Mouse (Mus musculus) midbrain, embryonic 16.5 days (tissue): ENCODE measurements around the gene Ttc30a1. TPM values are rescaled to one million over a fixed set of nuclear protein-coding genes. Genes with fewer than 3 reads are reported as not detected.
"Not testable (repeated sequence)": the region's sequence is repeated elsewhere in the genome, so short reads cannot be mapped to it uniquely, and the experiment has no call there.

Experiments used
- ATAC-seq: fragments of 200-750 bp; cut with Nextera tagmentation; 2 replicates; pipeline ENCODE4 v1.8.0; 2017; ENCODE audit warnings: moderate TSS enrichment
- H3K27ac ChIP-seq: fragments of 300-500 bp; sonication (generic); 2 replicates; pipeline ENCODE4 v1.5.1; 2014; ENCODE audit warnings: mild to moderate bottlenecking, low read length, mixed read lengths
- H3K27me3 ChIP-seq: fragments of 300-500 bp; sonication (generic); 2 replicates; pipeline ENCODE4 v1.6.1; 2014; ENCODE audit warnings: low read depth, low read length, mixed read lengths; ENCODE audit not compliant: control insufficient read depth, insufficient read depth
- H3K36me3 ChIP-seq: fragments of 300-500 bp; sonication (generic); 2 replicates; pipeline ENCODE4 v1.6.1; 2014; ENCODE audit warnings: mild to moderate bottlenecking, low read length, moderate library complexity, mixed read lengths; ENCODE audit not compliant: control insufficient read depth, insufficient read depth
- H3K4me1 ChIP-seq: fragments of 300-500 bp; sonication (generic); 2 replicates; pipeline ENCODE4 v1.6.1; 2014; ENCODE audit warnings: mild to moderate bottlenecking, low read length, mixed read lengths; ENCODE audit not compliant: control insufficient read depth, insufficient read depth
- H3K4me2 ChIP-seq: fragments of 300-500 bp; sonication (generic); 2 replicates; pipeline ENCODE4 v1.6.1; 2014; ENCODE audit warnings: mild to moderate bottlenecking, low read length, mixed read lengths
- H3K4me3 ChIP-seq: fragments of 300-500 bp; sonication (generic); 2 replicates; pipeline ENCODE4 v1.5.1; 2014; ENCODE audit warnings: low read depth, mild to moderate bottlenecking, low read length, moderate library complexity, mixed read lengths
- H3K9ac ChIP-seq: fragments of 300-500 bp; sonication (generic); 2 replicates; pipeline ENCODE4 v1.6.1; 2014; ENCODE audit warnings: low read depth, low read length, mixed read lengths
- H3K9me3 ChIP-seq: fragments of 300-500 bp; sonication (generic); replicated peaks from 2 replicates; pipeline ENCODE4 v1.6.1; 2014; ENCODE audit warnings: mild to moderate bottlenecking, low read length, mixed read lengths; ENCODE audit not compliant: control insufficient read depth, poor library complexity, severe bottlenecking
- WGBS: fragments of 180-500 bp; shearing (Covaris S2); extraction: QIAGEN DNeasy Blood & Tissue Kit; methylation state at CpG from one replicate; pipeline ENCODE4 v1.1.7; 2014; 5-methylcytosine and 5-hydroxymethylcytosine counted together
- polyA plus RNA-seq: library from polyadenylated mRNA; unstranded; fragments of >200 nt; fragmentation: Nextera tagmentation; extraction: Ambion mirVana; gene quantifications from 2 replicates; pipeline ENCODE4 v1.2.1, GENCODE M21; 2015

Gene Ttc30a1
- polyA plus RNA-seq, 1 experiment from 2014 or later = 10.2 TPM

- Histone ChIP-seq H3K9ac (peak overlapping the region; percentile 59), H3K27me3 (no peaks in the 10 kb centered on the region), H3K9me3 (no peaks in the 10 kb centered on the region), H3K36me3 (no peaks in the 10 kb centered on the region), H3K27ac (peak overlapping the region; percentile 92), H3K4me1 (peaks cover 22% of the 10 kb centered on the region), H3K4me3 (no peak overlapping the region), H3K4me2 (peak overlapping the region; percentile 45)
- 40% methylated on average over 4 of the region's 4 CpGs for WGBS
- peak; percentile 71 for ATAC-seq
Measured at GRCm38 (mm10) chr2:75988378-75988777, 6.6 kb upstream of the Ttc30a1 start.

DNA sequence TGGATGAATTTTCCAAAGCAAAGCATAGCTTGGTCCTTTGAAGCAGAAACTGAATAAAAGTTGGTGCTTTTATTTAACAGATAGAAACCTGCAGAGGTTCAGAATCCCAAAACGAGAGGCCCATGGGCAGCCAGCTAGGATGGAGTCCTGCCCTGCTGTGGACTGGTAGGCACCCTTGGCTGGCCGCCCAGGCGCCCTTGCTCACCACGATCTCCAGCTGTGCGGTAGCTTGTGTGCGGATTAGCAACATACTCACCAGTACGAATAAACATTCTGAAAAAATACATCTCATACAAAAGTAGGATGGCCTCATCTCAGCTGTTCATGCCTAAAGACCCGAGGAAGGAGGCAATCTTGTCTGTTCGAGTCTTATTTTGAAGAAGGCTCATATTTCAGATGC, 6.0 kb upstream of the Ttc30a1 start:
- Histone ChIP-seq H3K27me3 (no peaks in the 10 kb centered on the region), H3K36me3 (no peaks in the 10 kb centered on the region), H3K4me1 (peaks cover 22% of the 10 kb centered on the region), H3K4me2 (no peak overlapping the region), H3K27ac (peak overlapping the region; percentile 92), H3K9ac (no peak overlapping the region), H3K9me3 (no peaks in the 10 kb centered on the region), H3K4me3 (no peak overlapping the region)
- ATAC-seq = no peak
- WGBS = 71% methylated on average over 9 of the region's 9 CpGs

GRCm38 (mm10) chr2:75985124-75985523, 3.4 kb upstream of the Ttc30a1 start:
- Histone ChIP-seq H3K4me3 (no peak overlapping the region), H3K36me3 (no peaks in the 10 kb centered on the region), H3K9me3 (no peaks in the 10 kb centered on the region), H3K4me2 (no peak overlapping the region), H3K27me3 (no peaks in the 10 kb centered on the region), H3K4me1 (peaks cover 24% of the 10 kb centered on the region), H3K9ac (no peak overlapping the region), H3K27ac (peak overlapping the region; percentile 4; the same call in 1 of the 2 replicates)
- 2% methylated on average over 2 of the region's 2 CpGs for WGBS
- ATAC-seq = peak; percentile 74

- H3K27ac ChIP-seq = no peak overlapping the region
- no peaks in the 10 kb centered on the region for H3K36me3 ChIP-seq
- H3K4me2 ChIP-seq = no peak overlapping the region
- 81% methylated on average over 3 of the region's 3 CpGs for WGBS
- ATAC-seq = no peak
- H3K9me3 ChIP-seq = no peaks in the 10 kb centered on the region
- H3K4me3 ChIP-seq = no peak overlapping the region
- no peak overlapping the region for H3K9ac ChIP-seq
- H3K27me3 ChIP-seq = no peaks in the 10 kb centered on the region
- H3K4me1 ChIP-seq = peaks cover 14% of the 10 kb centered on the region
Measured at GRCm38 (mm10) chr2:75983847-75984246, 2.1 kb upstream of the Ttc30a1 start.

DNA sequence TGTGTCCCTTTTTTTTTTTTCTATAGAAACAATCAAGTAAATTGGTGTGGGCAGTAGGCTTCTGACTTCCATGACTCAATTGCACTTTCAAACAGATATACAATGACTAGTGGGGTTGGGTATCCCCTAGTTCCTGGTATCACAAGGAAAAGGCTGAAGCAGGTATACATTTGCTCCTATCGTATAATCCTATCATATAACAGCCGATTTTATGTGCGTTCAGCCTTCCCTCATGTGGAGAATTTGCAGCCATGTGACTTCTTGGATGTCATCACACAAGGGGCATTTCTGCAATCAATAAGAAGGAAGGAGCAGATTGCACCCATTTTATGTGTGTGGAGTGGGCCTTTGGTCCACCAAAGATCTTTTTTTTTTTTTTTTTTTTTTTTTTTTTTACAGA, 1.3 kb upstream of the Ttc30a1 start:
- ATAC-seq = no peak
- no peak overlapping the region for H3K9ac ChIP-seq
- H3K27me3 ChIP-seq = no peaks in the 10 kb centered on the region
- WGBS = 96% methylated on average over 3 of the region's 3 CpGs
- H3K27ac ChIP-seq = no peak overlapping the region
- H3K4me2 ChIP-seq = no peak overlapping the region
- no peaks in the 10 kb centered on the region for H3K36me3 ChIP-seq
- no peak overlapping the region for H3K4me3 ChIP-seq
- H3K9me3 ChIP-seq = no peaks in the 10 kb centered on the region
- H3K4me1 ChIP-seq = peaks cover 6% of the 10 kb centered on the region; the same call in 1 of the 2 replicates

GRCm38 (mm10) chr2:75982626-75983025, 859 bp upstream of the Ttc30a1 start:
- WGBS = 95% methylated on average over 4 of the region's 4 CpGs
- Histone ChIP-seq H3K27ac (no peak overlapping the region), H3K27me3 (no peaks in the 10 kb centered on the region), H3K4me3 (no peak overlapping the region), H3K9me3 (no peaks in the 10 kb centered on the region), H3K4me2 (no peak overlapping the region), H3K4me1 (peaks cover 2% of the 10 kb centered on the region; the same call in 1 of the 2 replicates), H3K9ac (no peak overlapping the region), H3K36me3 (no peaks in the 10 kb centered on the region)
- ATAC-seq = no peak

DNA sequence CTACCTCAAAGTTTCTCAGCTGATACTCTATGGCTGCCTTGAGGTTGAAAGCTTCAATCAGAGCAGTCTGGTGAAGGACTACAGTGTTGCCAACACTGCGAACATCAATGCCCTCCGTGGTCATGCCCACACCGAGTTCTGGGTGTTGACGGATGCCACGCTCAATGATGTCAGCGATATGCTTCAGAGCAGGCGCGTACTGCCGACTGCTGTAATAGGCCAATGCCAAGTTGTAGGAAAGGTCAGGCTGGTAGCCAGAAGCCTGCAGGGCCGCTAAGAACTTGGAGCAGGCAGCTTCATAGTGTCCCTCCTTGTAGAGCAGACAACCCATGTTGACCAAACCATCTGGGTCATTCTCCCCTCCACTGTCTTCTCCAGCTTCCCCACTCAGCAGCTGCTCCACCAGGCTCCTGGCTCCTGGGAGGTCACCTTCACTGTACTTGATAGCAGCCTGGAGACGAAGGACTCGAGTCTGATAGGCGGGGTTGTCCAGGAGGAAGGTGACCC, 781 bp downstream of the Ttc30a1 start:
- not testable (repeated sequence) for H3K4me1 ChIP-seq, H3K27me3 ChIP-seq, H3K9ac ChIP-seq, H3K36me3 ChIP-seq, H3K27ac ChIP-seq, H3K9me3 ChIP-seq
- WGBS = 97% methylated on average over 13 of the region's 13 CpGs
- H3K4me3 ChIP-seq = peak overlapping the region; percentile 48
- ATAC-seq = peak; percentile 15; the same call in 1 of the 2 replicates
- peak overlapping the region; percentile 65 for H3K4me2 ChIP-seq

GRCm38 (mm10) chr2:75977752-75978368, 3.9 kb downstream of the Ttc30a1 start, which contains the start of gene Ttc30a2:
Ttc30a2 (minus strand) TSS chr2:75978170.
- ATAC-seq = 0 out of 2 replicates have a peak, but pooled peaks have one; percentile 31
- H3K9ac ChIP-seq, H3K4me1 ChIP-seq, H3K36me3 ChIP-seq, H3K4me3 ChIP-seq, H3K9me3 ChIP-seq, H3K27me3 ChIP-seq, H3K27ac ChIP-seq: not testable (repeated sequence)
- 0 out of 2 replicates have a peak within 1 kb of the TSS, but pooled peaks have one; percentile 9 for H3K4me2 ChIP-seq
- 23% methylated on average over 19 of the region's 24 CpGs for WGBS

DNA sequence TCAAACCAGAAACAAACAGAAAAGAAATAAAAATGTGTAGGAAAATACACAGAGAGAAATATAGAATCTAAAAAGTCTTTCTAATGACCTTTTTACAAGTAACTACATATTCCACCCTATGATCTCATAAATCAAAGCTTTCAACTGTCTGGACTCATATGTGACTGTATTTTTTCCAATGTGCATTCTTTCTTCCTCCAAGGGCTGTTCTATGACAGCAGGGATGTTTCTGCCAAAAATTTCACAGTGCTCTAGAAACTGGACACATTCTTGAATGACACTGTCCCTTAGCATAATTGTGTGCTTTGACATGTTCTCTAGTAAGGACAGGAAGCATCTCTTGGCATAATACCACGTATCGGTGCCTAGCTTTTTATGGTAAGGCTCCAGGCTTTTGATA, 5.7 kb downstream of the Ttc30a1 start:
- H3K4me3 ChIP-seq, H3K4me1 ChIP-seq, H3K9me3 ChIP-seq, H3K27me3 ChIP-seq, H3K9ac ChIP-seq, H3K36me3 ChIP-seq, H3K4me2 ChIP-seq, ATAC-seq, H3K27ac ChIP-seq: not testable (repeated sequence)
- 85% methylated on average over 2 of the region's 2 CpGs for WGBS
